In genomic region chrX:51681170-51681667, GRCm38 (mm10) we compare ENCODE assay signal across 9 mouse cellular contexts. TPM values are rescaled to one million over a fixed set of nuclear protein-coding genes. Genes with fewer than 3 reads are reported as not detected.
DNase-seq lines count a peak whose midpoint lies in the region; ATAC-seq and TF ChIP-seq lines count a peak whose summit lies in the region.
"Had no signal": no experiment of that assay in that cellular context is flagged by ENCODE, and none has a peak within 500 bp of the region (broad histone marks: within the 10 kb centered on the region; RNA-seq: fewer than 3 reads in every experiment).

No protein-coding gene starts in this region.

- WGBS in lung, embryonic 14.5 days: 7% methylated on average over 43 of the region's 43 CpGs
- WGBS in cerebellum, adult 2 months: 3% methylated on average over 37 of the region's 43 CpGs
- 20% methylated on average over 41 of the region's 43 CpGs for WGBS in intestine, postnatal 0 days
- 29% methylated on average over 43 of the region's 43 CpGs for WGBS in limb, embryonic 15.5 days

- no peak; the same call in 1 of the 2 replicates for TF ChIP-seq CTCF in lung, embryonic 14.5 days (IDR thresholded peaks at IDR 0.05; ENCODE audit: low read depth)
- no peak for TF ChIP-seq CTCF in cerebellum, adult 2 months (IDR thresholded peaks at IDR 0.05; ENCODE audit: borderline replicate concordance, insufficient read depth, low read depth, low read length)
- no peak; the same call in 1 of the 2 replicates for TF ChIP-seq CTCF in intestine, postnatal 0 days (IDR thresholded peaks at IDR 0.05; ENCODE audit: low read depth)

- ATAC-seq in lung, embryonic 14.5 days (ENCODE audit: insufficient read depth): peak; percentile 81
- ATAC-seq in intestine, postnatal 0 days: no peak
- ATAC-seq in limb, embryonic 15.5 days (ENCODE audit: insufficient number of reproducible peaks, low FRiP score, low TSS enrichment, low read depth): 0 out of 2 replicates have a peak, but pooled peaks have one; percentile 14
- ATAC-seq in erythroid progenitor cell, adult 5-6 weeks (replicated peaks; ENCODE audit: low FRiP score, poor library complexity, severe bottlenecking): no peak

- no peak overlapping the region for H3K27ac ChIP-seq in lung, embryonic 14.5 days (ENCODE audit: low read depth)
- H3K27ac ChIP-seq in cerebellum, adult 2 months (ENCODE audit: insufficient read depth, low read length): peak overlapping the region; percentile 34; the same call in 1 of the 2 replicates
- no peak overlapping the region for H3K27ac ChIP-seq in intestine, postnatal 0 days (ENCODE audit: low read depth, low read length)
- peak overlapping the region; percentile 75 for H3K27ac ChIP-seq in limb, embryonic 15.5 days

- H3K4me2 ChIP-seq in lung, embryonic 14.5 days: peak overlapping the region; percentile 77
- H3K4me2 ChIP-seq in intestine, postnatal 0 days (replicated peaks; ENCODE audit: low read depth): peak overlapping the region; percentile 74
- H3K4me2 ChIP-seq in limb, embryonic 15.5 days: peak overlapping the region; percentile 81

- no peaks in the 10 kb centered on the region for H3K27me3 ChIP-seq in lung, embryonic 14.5 days (ENCODE audit: insufficient read depth, low read length)
- no peaks in the 10 kb centered on the region for H3K27me3 ChIP-seq in cerebellum, adult 2 months (ENCODE audit: control insufficient read depth, insufficient read depth, low read length)
- peaks cover 27% of the 10 kb centered on the region for H3K27me3 ChIP-seq in intestine, postnatal 0 days (replicated peaks; ENCODE audit: control insufficient read depth, insufficient read depth, low read length)
- peaks cover 25% of the 10 kb centered on the region for H3K27me3 ChIP-seq in limb, embryonic 15.5 days

- peak overlapping the region; percentile 52 for H3K9ac ChIP-seq in lung, embryonic 14.5 days
- H3K9ac ChIP-seq in intestine, postnatal 0 days (ENCODE audit: low read depth, low read length): no peak overlapping the region
- H3K9ac ChIP-seq in limb, embryonic 15.5 days: peak overlapping the region; percentile 56

- no peak for TF ChIP-seq POLR2A in cerebellum, adult 2 months (IDR thresholded peaks at IDR 0.05; ENCODE audit: borderline replicate concordance, insufficient read depth, low read length)

- peak; percentile 65 for DNase-seq in lung, embryonic 14.5 days
- no peak for DNase-seq in lung, adult 18-20 months
- DNase-seq in cerebellum, adult 2 months: peak in 1 of 2 experiments; percentile 70
- DNase-seq in gastrocnemius, postnatal 10 days: peak; percentile 58
- peak; percentile 5 for DNase-seq in ovary, postnatal 10 days (ENCODE audit: low spot score)

- H3K4me3 ChIP-seq in lung, embryonic 14.5 days (ENCODE audit: low read depth, low read length): peak overlapping the region; percentile 48
- H3K4me3 ChIP-seq in cerebellum, adult 2 months (replicated peaks; ENCODE audit: insufficient read depth, low read depth, low read length): peak overlapping the region; percentile 85
- H3K4me3 ChIP-seq in intestine, postnatal 0 days (ENCODE audit: low read depth, low read length): peak overlapping the region; percentile 48
- peak overlapping the region; percentile 52 for H3K4me3 ChIP-seq in limb, embryonic 15.5 days

- H3K4me1 ChIP-seq in lung, embryonic 14.5 days (ENCODE audit: insufficient read depth): no peaks in the 10 kb centered on the region
- no peaks in the 10 kb centered on the region for H3K4me1 ChIP-seq in cerebellum, adult 2 months (ENCODE audit: control insufficient read depth, insufficient read depth, low read length)
- H3K4me1 ChIP-seq in intestine, postnatal 0 days (replicated peaks; ENCODE audit: control insufficient read depth, insufficient read depth, low read length): no peaks in the 10 kb centered on the region
- H3K4me1 ChIP-seq in limb, embryonic 15.5 days: no peaks in the 10 kb centered on the region; the same call in 1 of the 2 replicates

- no peaks in the 10 kb centered on the region for H3K36me3 ChIP-seq in lung, embryonic 14.5 days (ENCODE audit: insufficient read depth)
- H3K36me3 ChIP-seq in intestine, postnatal 0 days (ENCODE audit: control insufficient read depth, insufficient read depth): no peaks in the 10 kb centered on the region
- no peaks in the 10 kb centered on the region for H3K36me3 ChIP-seq in limb, embryonic 15.5 days

- no peaks in the 10 kb centered on the region for H3K9me3 ChIP-seq in lung, embryonic 14.5 days (ENCODE audit: low read depth, low read length)
- no peaks in the 10 kb centered on the region for H3K9me3 ChIP-seq in intestine, postnatal 0 days (ENCODE audit: control insufficient read depth)
- no peaks in the 10 kb centered on the region for H3K9me3 ChIP-seq in limb, embryonic 15.5 days

RNA-seq across cellular contexts. Expression of gene Hs6st2, which starts 0.4 kb away (rescaled TPM):
- 17.1 and 17.5 TPM in 2 replicates for polyA plus RNA-seq in lung, embryonic 14.5 days (2014; fragmentation: Nextera tagmentation; extraction: Ambion mirVana)
- 22.4 and 26.5 TPM in 2 replicates for polyA plus RNA-seq in cerebellum, adult 2 months (2012; rRNA removed)
- 10 to 100 TPM; 33.4 to 35.1 TPM for total RNA-seq in gastrocnemius, postnatal 10 days (2021)
- polyA plus RNA-seq in intestine, postnatal 0 days (2015; fragmentation: Nextera tagmentation; extraction: Ambion mirVana): 0.82 and 0.89 TPM in 2 replicates
- polyA plus RNA-seq in limb, embryonic 15.5 days (2015; fragmentation: Nextera tagmentation; extraction: Ambion mirVana): 22.9 and 24.8 TPM in 2 replicates
- not detected in 2 replicates for total RNA-seq in erythroid progenitor cell, adult 5-6 weeks (2015; ENCODE audit: low replicate concordance)
- not detected in 2 replicates for total RNA-seq in erythroid progenitor cell, adult 5-6 weeks (2017; ENCODE audit: low replicate concordance)
- total RNA-seq: MEL had no signal

Comparison
In these comparisons a context has a peak if more than half of its experiments do, and no peak if none do; other contexts are left out.
1. DNase-seq: peak in lung, embryonic 14.5 days (single experiment), gastrocnemius, postnatal 10 days (single experiment) and ovary, postnatal 10 days (single experiment); none in lung, adult 18-20 months (0 of 2).
2. ATAC-seq: peak in lung, embryonic 14.5 days (single experiment) and limb, embryonic 15.5 days (single experiment); none in intestine, postnatal 0 days (single experiment) and erythroid progenitor cell, adult 5-6 weeks (single experiment).
3. H3K27ac ChIP-seq: peak in cerebellum, adult 2 months (single experiment) and limb, embryonic 15.5 days (single experiment); none in lung, embryonic 14.5 days (single experiment) and intestine, postnatal 0 days (single experiment).
4. Peak in every context shown above with its lines, with median percentiles within 50 percentile points of each other: H3K4me2 ChIP-seq and H3K4me3 ChIP-seq.